Mouse (Mus musculus): Measurements from ENCODE around the gene Ager. TPM values are rescaled to one million over a fixed set of nuclear protein-coding genes. Genes with fewer than 3 reads are reported as not detected.

Gene Ager
- total and polyA plus RNA-seq, 2 experiments from 2014 or later, result 2.0 to 2.1 TPM

GRCm38 (mm10) chr17:34589206-34589605, 8.5 kb upstream of the Ager start:
- peaks cover 34% of the 10 kb centered on the region for H3K4me1 ChIP-seq (ENCODE audit: insufficient read depth, low read length)
- 54% methylated on average over 7 of the region's 7 CpGs for WGBS

GRCm38 (mm10) chr17:34589681-34590101, 8.0 kb upstream of the Ager start, which contains the start of gene Gpsm3:
TSS of gene Gpsm3 (plus strand) at chr17:34589806.
- ATAC-seq (ENCODE audit: low FRiP score) (no peak), DNase-seq (ENCODE audit: low spot score) (no peak)
- WGBS, result 32% methylated on average over 7 of the region's 7 CpGs
- Histone ChIP-seq H3K4me2 (ENCODE audit: low read depth, low read length, poor library complexity, severe bottlenecking) (peak within 1 kb of the TSS; percentile 15; the same call in 1 of the 2 replicates), H3K36me3 (ENCODE audit: insufficient read depth, low read length) (peaks cover 2% of the 10 kb centered on the region; the same call in 1 of the 2 replicates), H3K27ac (ENCODE audit: low read depth, low read length) (no peak within 1 kb of the TSS), H3K4me1 (ENCODE audit: insufficient read depth, low read length) (peaks cover 38% of the 10 kb centered on the region), H3K9ac (replicated peaks; ENCODE audit: low read length, poor library complexity, severe bottlenecking) (no peak within 1 kb of the TSS), H3K4me3 (ENCODE audit: low read depth, low read length) (no peak within 1 kb of the TSS), H3K9me3 (ENCODE audit: low read length) (no peaks in the 10 kb centered on the region), H3K27me3 (ENCODE audit: insufficient read depth, low read length) (no peaks in the 10 kb centered on the region)
- no peak for TF ChIP-seq CTCF (IDR thresholded peaks at IDR 0.05)

More at GRCm38 (mm10) chr17:34589206-34589605, 8.5 kb upstream of the Ager start:
- H3K9me3 ChIP-seq (ENCODE audit: low read length), result no peaks in the 10 kb centered on the region
- H3K27ac ChIP-seq (ENCODE audit: low read depth, low read length), result no peak overlapping the region
- ATAC-seq (ENCODE audit: low FRiP score) (no peak), DNase-seq (ENCODE audit: low spot score) (no peak)
- no peak overlapping the region for H3K9ac ChIP-seq (replicated peaks; ENCODE audit: low read length, poor library complexity, severe bottlenecking)
- no peaks in the 10 kb centered on the region for H3K27me3 ChIP-seq (ENCODE audit: insufficient read depth, low read length)
- H3K4me3 ChIP-seq (ENCODE audit: low read depth, low read length), result no peak overlapping the region
- no peak overlapping the region for H3K4me2 ChIP-seq (ENCODE audit: low read depth, low read length, poor library complexity, severe bottlenecking)
- no peaks in the 10 kb centered on the region for H3K36me3 ChIP-seq (ENCODE audit: insufficient read depth, low read length)
- no peak for TF ChIP-seq CTCF (IDR thresholded peaks at IDR 0.05)

GRCm38 (mm10) chr17:34590154-34590987, 7.3 kb upstream of the Ager start:
- 58% methylated on average over 15 of the region's 15 CpGs for WGBS
- Histone ChIP-seq H3K4me2 (ENCODE audit: low read depth, low read length, poor library complexity, severe bottlenecking) (peak overlapping the region; percentile 97), H3K36me3 (ENCODE audit: insufficient read depth, low read length) (peaks cover 6% of the 10 kb centered on the region), H3K27me3 (ENCODE audit: insufficient read depth, low read length) (no peaks in the 10 kb centered on the region), H3K9me3 (ENCODE audit: low read length) (no peaks in the 10 kb centered on the region), H3K27ac (ENCODE audit: low read depth, low read length) (peak overlapping the region; percentile 98; the same call in 1 of the 2 replicates), H3K4me1 (ENCODE audit: insufficient read depth, low read length) (peaks cover 38% of the 10 kb centered on the region), H3K4me3 (ENCODE audit: low read depth, low read length) (no peak overlapping the region), H3K9ac (replicated peaks; ENCODE audit: low read length, poor library complexity, severe bottlenecking) (0 out of 2 replicates have a peak overlapping the region, but pooled peaks have one; percentile 92)
- DNase-seq (ENCODE audit: low spot score), result no peak
- no peak for TF ChIP-seq CTCF (IDR thresholded peaks at IDR 0.05)
- no peak for ATAC-seq (ENCODE audit: low FRiP score)

GRCm38 (mm10) chr17:34591029-34591993, 6.4 kb upstream of the Ager start, which contains the start of gene Pbx2:
TSS of gene Pbx2 (plus strand) at chr17:34591266.
- Histone ChIP-seq H3K4me2 (ENCODE audit: low read depth, low read length, poor library complexity, severe bottlenecking) (peak within 1 kb of the TSS; percentile 97), H3K4me1 (ENCODE audit: insufficient read depth, low read length) (peaks cover 31% of the 10 kb centered on the region), H3K27ac (ENCODE audit: low read depth, low read length) (peak within 1 kb of the TSS; percentile 98), H3K9ac (replicated peaks; ENCODE audit: low read length, poor library complexity, severe bottlenecking) (peak within 1 kb of the TSS; percentile 92), H3K4me3 (ENCODE audit: low read depth, low read length) (peak within 1 kb of the TSS; percentile 76), H3K36me3 (ENCODE audit: insufficient read depth, low read length) (peaks cover 11% of the 10 kb centered on the region), H3K9me3 (ENCODE audit: low read length) (no peaks in the 10 kb centered on the region), H3K27me3 (ENCODE audit: insufficient read depth, low read length) (no peaks in the 10 kb centered on the region)
- ATAC-seq (ENCODE audit: low FRiP score) (no peak), DNase-seq (ENCODE audit: low spot score) (peak; percentile 61)
- TF ChIP-seq CTCF (IDR thresholded peaks at IDR 0.05), result no peak
- WGBS, result 3% methylated on average over 20 of the region's 21 CpGs

DNA sequence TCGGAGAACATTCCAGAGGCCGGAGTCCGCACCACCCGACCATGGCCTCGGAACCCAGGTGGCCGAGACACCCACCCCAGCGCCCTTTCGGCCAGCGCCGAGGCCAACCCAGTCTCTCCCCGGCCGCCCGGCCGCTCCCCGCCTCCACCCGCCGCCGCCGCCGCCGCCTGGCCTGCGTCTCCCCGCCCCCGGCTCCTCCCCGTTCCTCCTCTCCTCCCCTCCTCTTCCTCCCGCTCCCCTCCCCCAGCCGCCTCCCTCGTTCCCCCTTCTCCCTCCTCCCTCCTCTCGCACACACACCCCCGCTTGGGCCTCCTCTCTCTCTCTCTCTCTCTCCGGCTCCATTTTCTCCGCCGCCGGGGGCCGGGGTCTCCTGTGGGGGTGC, 5.7 kb upstream of the Ager start:
- Histone ChIP-seq H3K4me3 (ENCODE audit: low read depth, low read length) (peak overlapping the region; percentile 76), H3K9ac (replicated peaks; ENCODE audit: low read length, poor library complexity, severe bottlenecking) (peak overlapping the region; percentile 92), H3K4me2 (ENCODE audit: low read depth, low read length, poor library complexity, severe bottlenecking) (peak overlapping the region; percentile 97), H3K9me3 (ENCODE audit: low read length) (no peaks in the 10 kb centered on the region), H3K36me3 (ENCODE audit: insufficient read depth, low read length) (peaks cover 15% of the 10 kb centered on the region), H3K27me3 (ENCODE audit: insufficient read depth, low read length) (no peaks in the 10 kb centered on the region), H3K4me1 (ENCODE audit: insufficient read depth, low read length) (peaks cover 28% of the 10 kb centered on the region), H3K27ac (ENCODE audit: low read depth, low read length) (peak overlapping the region; percentile 98)
- ATAC-seq (ENCODE audit: low FRiP score) (peak; percentile 41), DNase-seq (ENCODE audit: low spot score) (peak; percentile 89)
- no peak for TF ChIP-seq CTCF (IDR thresholded peaks at IDR 0.05)
- 3% methylated on average over 23 of the region's 35 CpGs for WGBS
